Mouse (Mus musculus) adrenal gland, adult 2 months (tissue): ENCODE results near the gene Tsx. TPM values are rescaled to one million over a fixed set of nuclear protein-coding genes. Genes with fewer than 3 reads are reported as not detected.
"Not testable (repeated sequence)": the region's sequence is repeated elsewhere in the genome, so short reads cannot be mapped to it uniquely, and the experiment has no call there.

Experiments
- DNase-seq: peaks from one replicate; pipeline ENCODE4 v3.0.0; 2021
- long read RNA-seq: library from polyadenylated mRNA; stranded (forward); transcript quantifications from one replicate; pipeline ENCODE4 v2.0.0, GENCODE M21; 2021
- polyA plus RNA-seq: library from polyadenylated mRNA; depleted of rRNA; stranded (reverse); fragments of >200 nt; gene quantifications from 2 replicates; pipeline ENCODE4 v1.2.3, GENCODE M21; 2012; rRNA removed
- total RNA-seq, 2 experiments: library from RNA; stranded (reverse); gene quantifications; 2 replicates each; pipeline ENCODE4 v1.2.3; 2021

The Tsx gene
- total RNA-seq (not detected), polyA plus RNA-seq (not detected in 2 replicates)
- long read RNA-seq: 0 reads

GRCm38 (mm10) chrX:103414167-103414566, at the start of gene Tsx:
Tsx (plus strand) TSS chrX:103414467.
- no peak for DNase-seq

DNA sequence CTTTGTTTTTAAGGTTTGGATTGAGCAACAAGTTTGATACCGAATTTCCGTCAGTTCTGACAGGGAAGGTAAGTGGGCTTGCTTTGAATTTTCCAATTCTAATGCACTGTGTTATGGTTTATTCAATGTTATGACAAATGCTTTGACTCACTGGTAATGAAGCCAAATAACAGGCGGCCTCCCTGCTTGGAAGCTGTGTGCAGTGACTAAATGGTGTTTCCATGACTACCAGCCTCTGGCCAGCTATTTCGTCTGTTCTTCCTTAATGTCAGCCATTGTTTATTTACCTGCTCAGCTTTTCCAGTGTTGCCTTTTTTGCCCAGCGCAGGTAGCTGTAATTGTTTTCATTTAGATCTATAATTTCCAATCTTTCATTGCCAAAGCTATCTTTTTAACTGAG, 48.1 kb upstream of the Tsx start:
- DNase-seq: peak; percentile 48

GRCm38 (mm10) chrX:103368650-103369049, 45.6 kb upstream of the Tsx start:
- no peak for DNase-seq

DNA sequence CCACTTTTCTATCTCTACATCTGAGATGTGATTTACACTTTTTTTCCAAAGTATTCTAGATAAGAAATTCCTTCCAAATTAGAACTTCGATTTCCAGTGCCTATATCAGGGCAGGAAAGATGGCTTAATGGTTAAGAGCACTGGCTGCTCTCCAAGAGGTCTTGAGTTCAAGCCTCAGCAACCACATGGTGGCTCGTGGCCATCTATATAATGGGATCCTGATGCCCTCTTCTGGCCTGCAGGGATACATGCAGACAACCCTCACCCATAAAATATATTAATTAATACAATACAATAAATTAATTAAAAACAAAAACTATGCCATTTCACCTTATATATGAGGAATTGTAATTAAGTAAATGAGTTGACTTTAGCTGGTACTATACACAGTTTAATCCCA, 43.0 kb upstream of the Tsx start:
- DNase-seq: no peak

GRCm38 (mm10) chrX:103371627-103372026, 42.6 kb upstream of the Tsx start:
- DNase-seq: no peak

- DNase-seq: no peak
Observed at GRCm38 (mm10) chrX:103374250-103374649, 40.0 kb upstream of the Tsx start.

GRCm38 (mm10) chrX:103384528-103384927, 29.7 kb upstream of the Tsx start:
- DNase-seq: no peak

- no peak for DNase-seq
Observed at GRCm38 (mm10) chrX:103388131-103388530, 26.1 kb upstream of the Tsx start.

GRCm38 (mm10) chrX:103393841-103394240, 20.4 kb upstream of the Tsx start:
- no peak for DNase-seq

DNA sequence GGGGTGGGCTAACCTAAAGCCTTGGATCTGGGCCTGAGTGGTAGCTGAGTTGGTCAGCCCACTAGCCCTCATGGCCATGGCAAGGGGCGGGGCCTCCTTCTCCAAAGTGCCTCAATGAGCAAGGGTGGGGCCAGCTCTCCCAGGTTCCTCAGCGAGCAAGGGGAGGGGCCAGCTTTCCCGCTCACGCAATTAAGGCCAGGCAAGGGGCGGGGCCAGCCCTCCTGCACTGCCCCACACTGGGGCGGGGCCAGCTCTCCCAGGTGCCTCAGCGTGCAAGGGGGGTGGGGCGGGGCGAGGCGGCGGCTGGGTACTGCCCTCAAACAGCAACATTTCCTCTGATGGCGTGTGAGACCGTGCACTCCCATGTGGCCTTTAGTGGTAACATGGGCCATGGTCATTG, 9.2 kb upstream of the Tsx start:
- DNase-seq: no peak

DNA sequence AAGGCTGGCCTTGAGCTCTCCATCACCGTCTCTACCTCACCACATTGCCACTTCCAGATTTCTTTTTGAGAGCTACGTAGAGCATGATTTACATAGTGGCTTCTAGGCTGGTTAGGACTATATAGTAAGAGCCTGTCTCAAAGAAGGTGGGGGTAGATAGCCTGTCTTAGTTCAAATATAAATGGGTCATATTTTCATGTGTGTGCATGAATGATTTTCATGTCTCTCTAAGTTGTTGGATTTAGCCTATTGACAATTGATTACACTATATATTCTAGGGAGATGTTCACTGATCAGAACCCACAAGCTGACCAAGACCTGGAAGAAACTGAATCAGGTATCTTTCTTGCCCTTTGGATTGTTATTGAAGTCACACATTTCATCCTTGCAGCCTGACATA, 7.4 kb downstream of the Tsx start, which contains the start of gene Gm26992:
TSS of gene Gm26992 (plus strand) at position 301 of the 400 bp plus-strand sequence.
- no peak for DNase-seq

GRCm38 (mm10) chrX:103427677-103428076, 13.4 kb downstream of the Tsx start:
- no peak for DNase-seq

DNA sequence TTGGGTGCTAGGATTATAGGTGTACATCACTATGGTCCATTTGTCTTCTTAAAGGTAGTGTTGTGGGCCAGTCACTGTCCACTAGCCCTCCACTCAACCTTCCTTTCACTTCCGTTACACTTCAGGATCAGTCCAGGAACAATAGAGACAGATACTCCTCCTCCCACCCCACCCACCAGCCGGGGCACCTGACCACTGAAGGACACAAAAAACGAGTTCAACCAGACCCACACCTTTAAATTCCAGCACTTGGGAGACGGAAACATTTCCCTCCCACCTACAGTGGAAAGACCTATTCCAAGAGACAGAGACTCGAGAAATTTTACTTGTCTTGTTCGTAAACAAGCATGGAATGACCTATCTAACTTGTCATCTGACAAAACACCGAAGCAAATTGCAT, 18.0 kb downstream of the Tsx start:
- DNase-seq: no peak

GRCm38 (mm10) chrX:103438023-103438422, 23.8 kb downstream of the Tsx start:
- DNase-seq: no peak

- DNase-seq: peak; percentile 24
Observed at GRCm38 (mm10) chrX:103440803-103441202, 26.5 kb downstream of the Tsx start.

DNA sequence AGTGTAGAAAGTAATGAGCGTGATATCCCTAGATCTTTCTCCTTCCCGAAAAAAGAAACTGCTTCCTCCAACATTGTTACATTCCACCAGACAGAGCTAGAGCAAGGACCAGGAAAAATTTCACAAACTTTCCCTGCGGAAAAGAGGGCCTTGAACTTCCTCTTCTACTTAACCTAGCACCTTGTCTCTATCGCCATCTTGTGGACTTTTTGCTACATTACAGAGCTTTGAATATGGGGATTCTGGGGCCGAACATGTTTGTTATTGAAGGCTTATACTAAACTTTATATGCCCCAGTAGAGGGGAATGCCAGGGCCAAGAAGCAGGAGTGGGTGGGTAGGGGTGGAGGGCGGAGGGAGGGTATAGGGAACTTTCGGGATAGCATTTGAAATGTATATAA, 29.5 kb downstream of the Tsx start:
- DNase-seq: peak; percentile 36

DNA sequence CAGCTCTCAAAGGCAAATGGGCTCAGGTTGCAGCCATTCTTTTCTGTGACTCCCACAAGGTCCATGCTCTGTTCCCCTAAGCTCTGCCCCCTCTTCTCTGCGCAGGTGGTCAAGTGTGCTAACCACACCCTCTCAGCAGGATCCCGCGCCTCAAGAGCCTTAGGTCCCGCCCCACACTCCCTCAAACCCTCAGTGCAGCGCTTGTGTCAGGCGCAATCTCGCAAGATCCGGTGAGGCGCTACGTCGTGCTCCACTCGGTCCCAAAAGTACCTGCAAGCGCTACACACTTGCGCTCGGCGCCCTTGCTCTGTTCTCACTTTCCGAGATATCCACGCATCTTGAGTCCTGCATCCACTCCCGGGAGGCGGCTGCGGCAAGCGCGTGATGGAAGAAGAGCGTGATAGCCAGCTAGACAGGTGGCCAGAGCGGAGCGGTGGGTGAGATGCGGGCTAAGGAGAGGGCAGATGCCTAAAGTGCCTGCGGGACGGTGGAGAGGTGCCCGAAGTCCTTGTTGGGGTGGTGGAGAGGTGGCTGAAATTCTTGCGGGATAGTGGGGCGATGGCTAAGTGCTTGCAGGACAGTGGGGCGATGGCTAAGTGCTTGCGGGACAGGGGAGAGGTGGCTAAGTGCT, 33.4 kb downstream of the Tsx start:
- peak; percentile 56 for DNase-seq

DNA sequence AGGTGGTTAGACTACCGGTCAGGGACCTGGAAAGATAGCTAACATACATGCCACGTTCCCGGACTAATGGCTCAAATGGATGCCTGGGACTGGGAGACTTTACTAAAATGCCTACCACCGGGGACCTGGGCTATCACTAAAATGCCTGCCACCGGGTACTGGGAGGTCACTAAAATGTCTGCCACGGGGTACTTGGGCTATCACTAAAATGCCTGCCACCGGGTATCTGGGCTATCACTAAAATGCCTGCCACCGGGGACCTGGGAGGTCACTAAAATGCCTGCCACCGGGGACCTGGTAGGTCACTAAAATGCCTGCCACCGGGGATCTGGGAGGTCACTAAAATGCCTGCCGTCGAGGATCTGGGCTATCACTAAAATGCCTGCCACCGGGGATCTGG, 34.2 kb downstream of the Tsx start:
- not testable (repeated sequence) for DNase-seq

DNA sequence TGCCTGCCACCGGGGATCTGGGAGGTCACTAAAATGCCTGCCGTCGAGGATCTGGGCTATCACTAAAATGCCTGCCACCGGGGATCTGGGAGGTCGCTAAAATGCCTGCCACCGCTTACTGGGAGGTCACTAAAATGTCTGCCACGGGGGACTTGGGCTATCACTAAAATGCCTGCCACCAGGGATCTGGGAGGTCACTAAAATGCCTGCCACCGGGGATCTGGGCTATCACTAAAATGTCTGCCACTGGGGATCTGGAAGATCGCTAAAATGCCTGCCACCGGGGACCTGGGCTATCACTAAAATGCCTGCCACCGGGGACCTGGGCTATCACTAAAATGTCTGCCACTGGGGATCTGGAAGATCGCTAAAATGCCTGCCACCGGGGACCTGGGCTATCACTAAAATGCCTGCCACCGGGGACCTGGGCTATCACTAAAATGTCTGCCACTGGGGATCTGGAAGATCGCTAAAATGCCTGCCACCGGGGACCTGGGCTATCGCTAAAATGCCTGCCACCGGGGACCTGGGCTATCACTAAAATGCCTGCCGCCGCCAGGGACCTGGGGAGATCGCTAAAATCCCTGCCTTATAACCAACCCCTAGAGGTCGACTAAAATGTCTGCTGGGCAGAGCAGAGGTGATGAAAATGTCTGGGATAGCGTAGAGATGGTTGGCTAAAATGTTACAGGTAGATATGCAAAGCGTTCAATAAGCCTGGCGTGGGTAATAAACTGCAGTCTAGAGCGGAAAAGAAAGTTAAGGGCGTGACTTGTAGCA, 34.9 kb downstream of the Tsx start:
- DNase-seq: not testable (repeated sequence)

- no peak for DNase-seq
Observed at GRCm38 (mm10) chrX:103452815-103453214, 38.5 kb downstream of the Tsx start.

GRCm38 (mm10) chrX:103460056-103460455, 45.8 kb downstream of the Tsx start:
- no peak for DNase-seq

GRCm38 (mm10) chrX:103468998-103469397, 54.7 kb downstream of the Tsx start:
- no peak for DNase-seq

GRCm38 (mm10) chrX:103472346-103472745, 58.1 kb downstream of the Tsx start:
- no peak for DNase-seq
